Mouse (Mus musculus): ENCODE data around the gene Tcaf3. TPM values are rescaled to one million over a fixed set of nuclear protein-coding genes. Genes with fewer than 3 reads are reported as not detected.

Gene Tcaf3
- polyA plus RNA-seq, 1 experiment from 2014 or later, result not detected

GRCm38 (mm10) chr6:42583488-42583872 is 14.0 kb downstream of the Tcaf3 start:
- Histone ChIP-seq H3K4me2 (ENCODE audit: low read depth, low read length) (0 out of 2 replicates have a peak overlapping the region, but pooled peaks have one; percentile 26), H3K27me3 (replicated peaks; ENCODE audit: control insufficient read depth, insufficient read depth, low read length) (no peaks in the 10 kb centered on the region), H3K9me3 (ENCODE audit: control insufficient read depth, low read length) (no peaks in the 10 kb centered on the region), H3K4me1 (ENCODE audit: control insufficient read depth, insufficient read depth, low read length) (no peaks in the 10 kb centered on the region), H3K27ac (ENCODE audit: low read length) (no peak overlapping the region), H3K4me3 (ENCODE audit: low read length) (no peak overlapping the region), H3K9ac (ENCODE audit: low read depth, low read length) (no peak overlapping the region), H3K36me3 (ENCODE audit: control insufficient read depth, insufficient read depth, low read length) (no peaks in the 10 kb centered on the region)
- WGBS, result 2% methylated on average over 7 of the region's 7 CpGs
- 0 out of 2 replicates have a peak, but pooled peaks have one; percentile 21 for ATAC-seq

- no peak for ATAC-seq
- H3K4me3 ChIP-seq (ENCODE audit: low read length), result no peak overlapping the region
- no peaks in the 10 kb centered on the region for H3K9me3 ChIP-seq (ENCODE audit: control insufficient read depth, low read length)
- 53% methylated on average over 9 of the region's 9 CpGs for WGBS
- H3K27ac ChIP-seq (ENCODE audit: low read length), result no peak overlapping the region
- H3K36me3 ChIP-seq (ENCODE audit: control insufficient read depth, insufficient read depth, low read length), result no peaks in the 10 kb centered on the region
- 0 out of 2 replicates have a peak overlapping the region, but pooled peaks have one; percentile 26 for H3K4me2 ChIP-seq (ENCODE audit: low read depth, low read length)
- H3K9ac ChIP-seq (ENCODE audit: low read depth, low read length), result no peak overlapping the region
- no peaks in the 10 kb centered on the region for H3K27me3 ChIP-seq (replicated peaks; ENCODE audit: control insufficient read depth, insufficient read depth, low read length)
- H3K4me1 ChIP-seq (ENCODE audit: control insufficient read depth, insufficient read depth, low read length), result no peaks in the 10 kb centered on the region
These were observed 14.6 kb downstream of the Tcaf3 start for GRCm38 (mm10) chr6:42582741-42583487.

- Histone ChIP-seq H3K4me1 (ENCODE audit: control insufficient read depth, insufficient read depth, low read length) (no peaks in the 10 kb centered on the region), H3K9ac (ENCODE audit: low read depth, low read length) (no peak overlapping the region), H3K9me3 (ENCODE audit: control insufficient read depth, low read length) (no peaks in the 10 kb centered on the region), H3K36me3 (ENCODE audit: control insufficient read depth, insufficient read depth, low read length) (no peaks in the 10 kb centered on the region), H3K27ac (ENCODE audit: low read length) (no peak overlapping the region), H3K4me2 (ENCODE audit: low read depth, low read length) (no peak overlapping the region), H3K27me3 (replicated peaks; ENCODE audit: control insufficient read depth, insufficient read depth, low read length) (no peaks in the 10 kb centered on the region), H3K4me3 (ENCODE audit: low read length) (no peak overlapping the region)
- WGBS, result 64% methylated on average over 4 of the region's 4 CpGs
- no peak for ATAC-seq
These were observed 18.8 kb downstream of the Tcaf3 start for GRCm38 (mm10) chr6:42578678-42579077.

GRCm38 (mm10) chr6:42577433-42577832 is 20.1 kb downstream of the Tcaf3 start:
- Histone ChIP-seq H3K36me3 (ENCODE audit: control insufficient read depth, insufficient read depth, low read length) (no peaks in the 10 kb centered on the region), H3K4me2 (ENCODE audit: low read depth, low read length) (no peak overlapping the region), H3K4me3 (ENCODE audit: low read length) (no peak overlapping the region), H3K27me3 (replicated peaks; ENCODE audit: control insufficient read depth, insufficient read depth, low read length) (no peaks in the 10 kb centered on the region), H3K27ac (ENCODE audit: low read length) (no peak overlapping the region), H3K9ac (ENCODE audit: low read depth, low read length) (no peak overlapping the region), H3K4me1 (ENCODE audit: control insufficient read depth, insufficient read depth, low read length) (no peaks in the 10 kb centered on the region), H3K9me3 (ENCODE audit: control insufficient read depth, low read length) (no peaks in the 10 kb centered on the region)
- WGBS, result 93% methylated on average over 2 of the region's 2 CpGs
- no peak for ATAC-seq

- Histone ChIP-seq H3K9me3 (ENCODE audit: control insufficient read depth, low read length) (no peaks in the 10 kb centered on the region), H3K36me3 (ENCODE audit: control insufficient read depth, insufficient read depth, low read length) (no peaks in the 10 kb centered on the region), H3K27ac (ENCODE audit: low read length) (no peak overlapping the region), H3K4me2 (ENCODE audit: low read depth, low read length) (no peak overlapping the region), H3K4me1 (ENCODE audit: control insufficient read depth, insufficient read depth, low read length) (no peaks in the 10 kb centered on the region), H3K4me3 (ENCODE audit: low read length) (no peak overlapping the region), H3K9ac (ENCODE audit: low read depth, low read length) (no peak overlapping the region), H3K27me3 (replicated peaks; ENCODE audit: control insufficient read depth, insufficient read depth, low read length) (no peaks in the 10 kb centered on the region)
- 67% methylated on average over 2 of the region's 2 CpGs for WGBS
- ATAC-seq, result no peak
These were observed 29.3 kb downstream of the Tcaf3 start for GRCm38 (mm10) chr6:42568205-42568604.

GRCm38 (mm10) chr6:42566076-42566598 is 31.4 kb downstream of the Tcaf3 start:
- H3K9me3 ChIP-seq (ENCODE audit: control insufficient read depth, low read length), result no peaks in the 10 kb centered on the region
- H3K27ac ChIP-seq (ENCODE audit: low read length), result no peak overlapping the region
- no peak overlapping the region for H3K9ac ChIP-seq (ENCODE audit: low read depth, low read length)
- no peak overlapping the region for H3K4me2 ChIP-seq (ENCODE audit: low read depth, low read length)
- H3K4me3 ChIP-seq (ENCODE audit: low read length), result no peak overlapping the region
- H3K36me3 ChIP-seq (ENCODE audit: control insufficient read depth, insufficient read depth, low read length), result no peaks in the 10 kb centered on the region
- peak; percentile 78 for ATAC-seq
- WGBS, result 62% methylated on average over 2 of the region's 2 CpGs
- H3K4me1 ChIP-seq (ENCODE audit: control insufficient read depth, insufficient read depth, low read length), result no peaks in the 10 kb centered on the region
- no peaks in the 10 kb centered on the region for H3K27me3 ChIP-seq (replicated peaks; ENCODE audit: control insufficient read depth, insufficient read depth, low read length)

GRCm38 (mm10) chr6:42562280-42562679 is 35.2 kb downstream of the Tcaf3 start:
- H3K27me3 ChIP-seq (replicated peaks; ENCODE audit: control insufficient read depth, insufficient read depth, low read length), result no peaks in the 10 kb centered on the region
- no peaks in the 10 kb centered on the region for H3K36me3 ChIP-seq (ENCODE audit: control insufficient read depth, insufficient read depth, low read length)
- H3K9ac ChIP-seq (ENCODE audit: low read depth, low read length), result no peak overlapping the region
- H3K4me3 ChIP-seq (ENCODE audit: low read length), result no peak overlapping the region
- 33% methylated on average over 2 of the region's 2 CpGs for WGBS
- no peaks in the 10 kb centered on the region for H3K4me1 ChIP-seq (ENCODE audit: control insufficient read depth, insufficient read depth, low read length)
- no peak overlapping the region for H3K27ac ChIP-seq (ENCODE audit: low read length)
- no peaks in the 10 kb centered on the region for H3K9me3 ChIP-seq (ENCODE audit: control insufficient read depth, low read length)
- no peak overlapping the region for H3K4me2 ChIP-seq (ENCODE audit: low read depth, low read length)
- ATAC-seq, result no peak

- Histone ChIP-seq H3K4me3 (ENCODE audit: low read length) (no peak overlapping the region), H3K9me3 (ENCODE audit: control insufficient read depth, low read length) (no peaks in the 10 kb centered on the region), H3K36me3 (ENCODE audit: control insufficient read depth, insufficient read depth, low read length) (no peaks in the 10 kb centered on the region), H3K4me1 (ENCODE audit: control insufficient read depth, insufficient read depth, low read length) (no peaks in the 10 kb centered on the region), H3K27ac (ENCODE audit: low read length) (no peak overlapping the region), H3K4me2 (ENCODE audit: low read depth, low read length) (no peak overlapping the region), H3K27me3 (replicated peaks; ENCODE audit: control insufficient read depth, insufficient read depth, low read length) (no peaks in the 10 kb centered on the region), H3K9ac (ENCODE audit: low read depth, low read length) (no peak overlapping the region)
- WGBS, result 34% methylated on average over 5 of the region's 5 CpGs
- peak; percentile 64; the same call in 1 of the 2 replicates for ATAC-seq
These were observed 36.6 kb downstream of the Tcaf3 start for GRCm38 (mm10) chr6:42560885-42561284.

- Histone ChIP-seq H3K4me3 (ENCODE audit: low read length) (no peak overlapping the region), H3K27ac (ENCODE audit: low read length) (no peak overlapping the region), H3K9ac (ENCODE audit: low read depth, low read length) (no peak overlapping the region), H3K4me2 (ENCODE audit: low read depth, low read length) (no peak overlapping the region), H3K9me3 (ENCODE audit: control insufficient read depth, low read length) (no peaks in the 10 kb centered on the region), H3K36me3 (ENCODE audit: control insufficient read depth, insufficient read depth, low read length) (no peaks in the 10 kb centered on the region), H3K27me3 (replicated peaks; ENCODE audit: control insufficient read depth, insufficient read depth, low read length) (no peaks in the 10 kb centered on the region), H3K4me1 (ENCODE audit: control insufficient read depth, insufficient read depth, low read length) (no peaks in the 10 kb centered on the region)
- ATAC-seq, result no peak
- WGBS, result 95% methylated on average over 14 of the region's 14 CpGs
These were observed 38.9 kb downstream of the Tcaf3 start for GRCm38 (mm10) chr6:42558641-42559040.
